Mouse (Mus musculus) midbrain, postnatal 0 days (tissue): ENCODE data around the gene C1ra. TPM values are rescaled to one million over a fixed set of nuclear protein-coding genes. Genes with fewer than 3 reads are reported as not detected.
"Not testable (repeated sequence)": the region's sequence is repeated elsewhere in the genome, so short reads cannot be mapped to it uniquely, and the experiment has no call there.

ENCODE experiments used
- ATAC-seq: fragments of 200-750 bp; cut with Nextera tagmentation; 2 replicates; pipeline ENCODE4 v1.8.0; 2017; ENCODE audit warnings: moderate number of reproducible peaks, mild to moderate bottlenecking, moderate TSS enrichment, moderate library complexity; ENCODE audit not compliant: low FRiP score
- DNase-seq: peaks from one replicate; pipeline ENCODE4 v3.0.0-alpha.2; 2015; ENCODE audit warnings: low spot score
- H3K27ac ChIP-seq: fragments of 300-500 bp; sonication (generic); 2 replicates; pipeline ENCODE4 v1.5.1; 2014; ENCODE audit warnings: low read depth, mild to moderate bottlenecking, low read length, mixed read lengths
- H3K27me3 ChIP-seq: fragments of 300-500 bp; sonication (generic); 2 replicates; pipeline ENCODE4 v1.6.1; 2014; ENCODE audit warnings: low read length, control low read depth, mixed read lengths; ENCODE audit not compliant: insufficient read depth
- H3K36me3 ChIP-seq: fragments of 300-500 bp; sonication (generic); 2 replicates; pipeline ENCODE4 v1.6.1; 2014; ENCODE audit warnings: low read length, control low read depth, mixed read lengths; ENCODE audit not compliant: insufficient read depth
- H3K4me1 ChIP-seq: fragments of 300-500 bp; sonication (generic); 2 replicates; pipeline ENCODE4 v1.6.1; 2014; ENCODE audit warnings: mild to moderate bottlenecking, control low read depth, antibody characterized with exemption, low read length, mixed read lengths; ENCODE audit not compliant: insufficient read depth
- H3K4me2 ChIP-seq: fragments of 300-500 bp; sonication (generic); 2 replicates; pipeline ENCODE4 v1.6.1; 2014; ENCODE audit warnings: low read depth, mild to moderate bottlenecking, low read length, mixed read lengths; ENCODE audit not compliant: poor library complexity, severe bottlenecking
- H3K4me3 ChIP-seq: fragments of 300-500 bp; sonication (generic); 2 replicates; pipeline ENCODE4 v1.5.1; 2014; ENCODE audit warnings: low read depth, mild to moderate bottlenecking, low read length, moderate library complexity
- H3K9ac ChIP-seq: fragments of 300-500 bp; sonication (generic); replicated peaks from 2 replicates; pipeline ENCODE4 v1.6.1; 2014; ENCODE audit warnings: mild to moderate bottlenecking, low read length, moderate library complexity, mixed read lengths; ENCODE audit not compliant: poor library complexity, severe bottlenecking
- H3K9me3 ChIP-seq: fragments of 300-500 bp; sonication (generic); 2 replicates; pipeline ENCODE4 v1.6.1; 2016; ENCODE audit warnings: low read length, control low read depth
- CTCF ChIP-seq: IDR thresholded peaks from 2 replicates; pipeline ENCODE4 v1.5.1; 2016; ENCODE audit warnings: antibody characterized with exemption, mild to moderate bottlenecking
- WGBS: fragments of 180-500 bp; shearing (Covaris S2); extraction: QIAGEN DNeasy Blood & Tissue Kit; methylation state at CpG from one replicate; pipeline ENCODE4 v1.1.7; 2014; 5-methylcytosine and 5-hydroxymethylcytosine counted together
- polyA plus RNA-seq: library from polyadenylated mRNA; unstranded; fragments of >200 nt; fragmentation: Nextera tagmentation; extraction: Ambion mirVana; gene quantifications from 2 replicates; pipeline ENCODE4 v1.2.1, GENCODE M21; 2015
- total RNA-seq: library from RNA; depleted of rRNA; stranded (reverse); fragments of >200 nt; gene quantifications from 2 replicates; pipeline ENCODE4 v1.2.3, GENCODE M21; 2014

Gene C1ra
- total and polyA plus RNA-seq, 2 experiments from 2014 or later: 0.49 to 0.54 TPM

GRCm38 (mm10) chr6:124527881-124528280, 15.7 kb downstream of the C1ra start:
- H3K27ac ChIP-seq: no peak overlapping the region
- no peak for DNase-seq
- H3K9me3 ChIP-seq: no peaks in the 10 kb centered on the region
- TF ChIP-seq CTCF: no peak
- no peak overlapping the region for H3K4me3 ChIP-seq
- no peak overlapping the region for H3K4me2 ChIP-seq
- no peak for ATAC-seq
- H3K4me1 ChIP-seq: no peaks in the 10 kb centered on the region
- H3K9ac ChIP-seq: no peak overlapping the region
- no peaks in the 10 kb centered on the region for H3K36me3 ChIP-seq
- 80% methylated on average over 3 of the region's 3 CpGs for WGBS
- no peaks in the 10 kb centered on the region for H3K27me3 ChIP-seq

GRCm38 (mm10) chr6:124531077-124531476, 18.9 kb downstream of the C1ra start:
- H3K4me1 ChIP-seq: no peaks in the 10 kb centered on the region
- H3K4me3 ChIP-seq: no peak overlapping the region
- H3K27ac ChIP-seq: no peak overlapping the region
- H3K4me2 ChIP-seq: no peak overlapping the region
- no peaks in the 10 kb centered on the region for H3K9me3 ChIP-seq
- no peaks in the 10 kb centered on the region for H3K36me3 ChIP-seq
- 88% methylated on average over 8 of the region's 8 CpGs for WGBS
- TF ChIP-seq CTCF: no peak
- no peak for DNase-seq
- no peak overlapping the region for H3K9ac ChIP-seq
- no peaks in the 10 kb centered on the region for H3K27me3 ChIP-seq
- no peak for ATAC-seq

GRCm38 (mm10) chr6:124536125-124536829, 24.1 kb downstream of the C1ra start:
- not testable (repeated sequence) for H3K36me3 ChIP-seq, H3K4me3 ChIP-seq, H3K4me2 ChIP-seq, H3K27ac ChIP-seq, ATAC-seq, H3K27me3 ChIP-seq, H3K9ac ChIP-seq, DNase-seq, H3K4me1 ChIP-seq, H3K9me3 ChIP-seq
- 82% methylated on average over 8 of the region's 8 CpGs for WGBS

DNA sequence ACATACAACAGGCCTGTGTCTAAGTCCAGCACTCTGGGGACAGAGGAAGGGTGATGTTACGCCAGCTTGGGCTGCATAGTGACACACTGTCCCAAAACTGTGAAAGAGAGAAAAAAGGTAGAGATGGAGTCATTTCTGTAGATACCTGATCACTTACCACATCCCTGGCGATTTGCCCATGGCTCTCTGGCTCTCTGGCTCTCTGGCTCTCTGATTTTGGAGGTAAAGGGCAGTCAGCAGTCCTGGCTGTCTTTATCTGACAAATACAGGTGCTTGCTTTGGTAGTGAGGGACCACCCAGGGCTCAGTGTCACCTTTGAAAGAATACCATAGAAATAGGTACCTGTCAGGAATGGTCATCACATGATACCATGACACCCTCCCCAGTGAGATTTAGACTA, 29.0 kb downstream of the C1ra start:
- H3K4me1 ChIP-seq, H3K36me3 ChIP-seq, H3K27ac ChIP-seq, H3K4me2 ChIP-seq, H3K4me3 ChIP-seq, H3K9me3 ChIP-seq, H3K27me3 ChIP-seq, ATAC-seq, H3K9ac ChIP-seq, DNase-seq: not testable (repeated sequence)
- WGBS: 77% methylated on average over 2 of the region's 2 CpGs

DNA sequence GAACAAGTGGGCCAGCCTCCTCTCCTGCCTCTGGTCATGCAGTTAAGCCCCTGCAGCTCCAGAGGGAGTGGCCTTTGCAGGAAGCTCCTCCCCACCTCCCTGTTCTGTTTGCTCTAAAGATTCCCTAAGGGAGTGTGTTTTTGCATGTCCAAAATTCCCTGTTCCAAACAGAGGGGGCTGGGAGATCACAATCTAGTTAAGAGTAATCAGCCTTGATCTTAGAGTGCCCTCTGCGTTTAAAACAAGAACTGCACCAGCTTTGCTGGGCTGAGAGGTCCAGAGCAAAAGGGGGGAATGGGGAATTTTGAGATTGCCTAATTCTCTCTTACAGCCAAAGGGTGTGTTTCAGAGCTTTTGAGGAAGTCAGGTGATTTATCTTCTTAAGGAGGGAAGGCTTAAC, 30.1 kb downstream of the C1ra start, which contains the start of gene C1s1:
C1s1 (minus strand) TSS at position 76 of the 400 bp plus-strand sequence.
- peak; percentile 57 for TF ChIP-seq CTCF
- not testable (repeated sequence) for H3K36me3 ChIP-seq, H3K27me3 ChIP-seq, H3K27ac ChIP-seq, ATAC-seq, H3K4me1 ChIP-seq, H3K9ac ChIP-seq, H3K9me3 ChIP-seq, H3K4me3 ChIP-seq, H3K4me2 ChIP-seq
- DNase-seq: peak; percentile 26
- WGBS: 0% methylated on average over 1 of the region's 1 CpGs

GRCm38 (mm10) chr6:124544466-124544865, 32.3 kb downstream of the C1ra start:
- TF ChIP-seq CTCF: peak; percentile 39; the same call in 1 of the 2 replicates
- H3K9ac ChIP-seq: no peak overlapping the region
- DNase-seq (no peak), ATAC-seq (no peak)
- no peak overlapping the region for H3K4me3 ChIP-seq
- H3K9me3 ChIP-seq: no peaks in the 10 kb centered on the region
- no peaks in the 10 kb centered on the region for H3K4me1 ChIP-seq
- H3K27ac ChIP-seq: no peak overlapping the region
- no peaks in the 10 kb centered on the region for H3K27me3 ChIP-seq
- 81% methylated on average over 5 of the region's 6 CpGs for WGBS
- no peaks in the 10 kb centered on the region for H3K36me3 ChIP-seq
- no peak overlapping the region for H3K4me2 ChIP-seq
